ENCODE assay signal across 15 mouse cellular contexts in genomic region chr6:95939052-95939451, GRCm38 (mm10).
"Had no signal": no experiment of that assay in that cellular context is flagged by ENCODE, and none has a peak within 500 bp of the region (broad histone marks: within the 10 kb centered on the region; RNA-seq: fewer than 3 reads in every experiment).

No protein-coding gene starts in this region.

- H3K9me3 ChIP-seq: intestine, embryonic 15.5 days; limb, embryonic 15.5 days; neural tube, embryonic 13.5 days had no signal

- H3K4me3 ChIP-seq: intestine, embryonic 15.5 days; left cerebral cortex, adult 2 months; limb, embryonic 15.5 days; megakaryocyte, embryonic 14.5 days; neural tube, embryonic 13.5 days had no signal

- H3K27me3 ChIP-seq: intestine, embryonic 15.5 days; limb, embryonic 15.5 days; megakaryocyte, embryonic 14.5 days; neural tube, embryonic 13.5 days had no signal

- H3K36me3 ChIP-seq: intestine, embryonic 15.5 days; limb, embryonic 15.5 days; neural tube, embryonic 13.5 days had no signal

- H3K4me1 ChIP-seq: intestine, embryonic 15.5 days; limb, embryonic 15.5 days; megakaryocyte, embryonic 14.5 days; neural tube, embryonic 13.5 days had no signal

- H3K27ac ChIP-seq: hindbrain, embryonic 14.5 days; intestine, embryonic 15.5 days; left cerebral cortex, adult 2 months; limb, embryonic 15.5 days; liver, embryonic 14.5 days; macrophage; neural tube, embryonic 13.5 days had no signal

- DNase-seq: retina, postnatal 1 day; right cerebral cortex, postnatal 4 days; spleen, adult 18-20 months; thymus, adult 18-20 months; thymus, postnatal 14 days had no signal

- H3K9ac ChIP-seq: hindbrain, embryonic 14.5 days; intestine, embryonic 15.5 days; limb, embryonic 15.5 days; liver, embryonic 14.5 days; neural tube, embryonic 13.5 days had no signal

- H3K4me2 ChIP-seq: hindbrain, embryonic 14.5 days; intestine, embryonic 15.5 days; limb, embryonic 15.5 days; midbrain, embryonic 11.5 days; neural tube, embryonic 13.5 days had no signal

- ATAC-seq: intestine, embryonic 15.5 days; midbrain, embryonic 16.5 days had no signal
